ENCODE assay signal across 22 mouse cellular contexts in the genomic region with DNA sequence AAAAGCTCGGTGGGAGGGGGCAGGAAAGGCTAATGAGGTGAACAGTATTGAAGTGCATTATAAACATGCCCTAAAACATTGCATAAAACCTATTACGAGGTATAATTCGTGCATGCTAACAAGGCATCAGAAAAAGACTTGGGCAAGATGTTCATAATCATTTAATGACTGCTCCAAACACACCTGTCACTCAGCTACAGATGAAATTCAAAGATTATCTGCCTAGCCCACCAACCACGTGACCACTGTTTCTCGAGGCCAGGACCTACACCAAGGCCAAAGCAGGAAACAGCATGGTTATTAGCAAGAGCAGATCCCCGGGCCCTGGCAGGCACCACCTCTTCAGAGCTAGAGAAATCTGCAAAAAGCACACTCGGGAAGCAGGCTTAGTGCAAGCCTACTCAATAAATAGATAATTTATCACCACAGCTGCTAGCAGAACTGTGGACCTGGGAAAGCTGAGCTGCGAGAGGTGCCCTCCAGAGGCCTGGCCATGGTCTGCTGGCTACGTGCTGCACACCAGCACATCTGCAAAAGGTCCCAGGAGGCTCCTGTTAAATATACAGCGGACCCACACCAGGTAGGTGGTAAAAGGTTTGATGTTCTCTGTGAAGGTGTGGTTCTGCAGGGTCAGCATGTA. TPM values are rescaled to one million over a fixed set of nuclear protein-coding genes. Genes with fewer than 3 reads are reported as not detected.
DNase-seq lines count a peak whose midpoint lies in the region; ATAC-seq and TF ChIP-seq lines count a peak whose summit lies in the region.
"Had no signal": no experiment of that assay in that cellular context is flagged by ENCODE, and none has a peak within 500 bp of the region (broad histone marks: within the 10 kb centered on the region; RNA-seq: fewer than 3 reads in every experiment).

No protein-coding gene starts in this region.

- TF ChIP-seq EP300 in stomach, postnatal 0 days (optimal IDR thresholded peaks at IDR 0.05) = no peak

- TF ChIP-seq CTCF in layer of hippocampus, adult 2 months (conservative IDR thresholded peaks at IDR 0.05) = no peak
- no peak for TF ChIP-seq CTCF in stomach, postnatal 0 days (IDR thresholded peaks at IDR 0.05; ENCODE audit: low read depth)

- 48% methylated on average over 10 of the region's 10 CpGs for WGBS in kidney, embryonic 14.5 days
- WGBS in stomach, embryonic 15.5 days = 65% methylated on average over 10 of the region's 10 CpGs
- 63% methylated on average over 10 of the region's 10 CpGs for WGBS in stomach, postnatal 0 days
- WGBS in neural tube, embryonic 15.5 days = 65% methylated on average over 10 of the region's 10 CpGs

- no peaks in the 10 kb centered on the region for H3K27me3 ChIP-seq in kidney, embryonic 14.5 days (ENCODE audit: control insufficient read depth, insufficient read depth, low read length)
- H3K27me3 ChIP-seq in stomach, embryonic 15.5 days (replicated peaks) = no peaks in the 10 kb centered on the region
- no peaks in the 10 kb centered on the region for H3K27me3 ChIP-seq in stomach, postnatal 0 days (ENCODE audit: control insufficient read depth, insufficient read depth, low read length)
- no peaks in the 10 kb centered on the region for H3K27me3 ChIP-seq in neural tube, embryonic 15.5 days (replicated peaks)
- H3K27me3 ChIP-seq: embryonic facial prominence, embryonic 15.5 days; heart, embryonic 12.5 days had no signal

- ATAC-seq in kidney, embryonic 14.5 days (ENCODE audit: low FRiP score, low TSS enrichment) = peak; percentile 32; the same call in 1 of the 2 replicates
- ATAC-seq in stomach, embryonic 15.5 days (ENCODE audit: insufficient read depth, low FRiP score, low read depth) = peak; percentile 45; the same call in 1 of the 2 replicates
- ATAC-seq in stomach, postnatal 0 days (ENCODE audit: low FRiP score, low TSS enrichment) = no peak
- no peak for ATAC-seq in neural tube, embryonic 15.5 days (ENCODE audit: low FRiP score)
- ATAC-seq: forebrain, embryonic 14.5 days had no signal

- H3K9ac ChIP-seq in kidney, embryonic 14.5 days (ENCODE audit: low read depth, low read length) = no peak overlapping the region
- no peak overlapping the region for H3K9ac ChIP-seq in stomach, embryonic 15.5 days
- no peak overlapping the region for H3K9ac ChIP-seq in stomach, postnatal 0 days (ENCODE audit: low read length)
- H3K9ac ChIP-seq in neural tube, embryonic 15.5 days (replicated peaks) = no peak overlapping the region
- H3K9ac ChIP-seq: embryonic facial prominence, embryonic 15.5 days; heart, embryonic 12.5 days; hindbrain, embryonic 14.5 days had no signal

- H3K9me3 ChIP-seq in kidney, embryonic 14.5 days (ENCODE audit: control insufficient read depth, low read length) = no peaks in the 10 kb centered on the region
- no peaks in the 10 kb centered on the region for H3K9me3 ChIP-seq in stomach, embryonic 15.5 days
- H3K9me3 ChIP-seq in stomach, postnatal 0 days (ENCODE audit: control insufficient read depth, low read length) = no peaks in the 10 kb centered on the region
- H3K9me3 ChIP-seq in neural tube, embryonic 15.5 days (replicated peaks) = no peaks in the 10 kb centered on the region
- H3K9me3 ChIP-seq: embryonic facial prominence, embryonic 15.5 days; forebrain, embryonic 10.5 days; heart, embryonic 12.5 days; hindbrain, embryonic 10.5 days had no signal

- 0 out of 2 replicates have a peak, but pooled peaks cover 4% of the 10 kb centered on the region for H3K4me1 ChIP-seq in kidney, embryonic 14.5 days (ENCODE audit: control insufficient read depth, insufficient read depth, low read length)
- H3K4me1 ChIP-seq in stomach, embryonic 15.5 days = no peaks in the 10 kb centered on the region
- H3K4me1 ChIP-seq in stomach, postnatal 0 days (replicated peaks; ENCODE audit: control insufficient read depth, insufficient read depth) = no peaks in the 10 kb centered on the region
- peaks cover 15% of the 10 kb centered on the region for H3K4me1 ChIP-seq in neural tube, embryonic 15.5 days
- H3K4me1 ChIP-seq: heart, embryonic 12.5 days had no signal

- no peaks in the 10 kb centered on the region; the same call in 1 of the 2 replicates for H3K36me3 ChIP-seq in kidney, embryonic 14.5 days (ENCODE audit: control insufficient read depth, insufficient read depth, low read length)
- 0 out of 2 replicates have a peak, but pooled peaks cover 3% of the 10 kb centered on the region for H3K36me3 ChIP-seq in stomach, embryonic 15.5 days
- H3K36me3 ChIP-seq in stomach, postnatal 0 days (ENCODE audit: control insufficient read depth, insufficient read depth, low read length) = no peaks in the 10 kb centered on the region
- H3K36me3 ChIP-seq in neural tube, embryonic 15.5 days = peaks cover 10% of the 10 kb centered on the region

- H3K4me3 ChIP-seq in kidney, embryonic 14.5 days (ENCODE audit: low read length) = no peak overlapping the region
- H3K4me3 ChIP-seq in layer of hippocampus, adult 2 months = no peak overlapping the region
- no peak overlapping the region for H3K4me3 ChIP-seq in stomach, embryonic 15.5 days (replicated peaks)
- no peak overlapping the region for H3K4me3 ChIP-seq in stomach, postnatal 0 days (ENCODE audit: low read depth, low read length)
- H3K4me3 ChIP-seq in neural tube, embryonic 15.5 days (replicated peaks) = no peak overlapping the region
- H3K4me3 ChIP-seq: embryonic facial prominence, embryonic 15.5 days; erythroblast, embryonic 14.5 days; forebrain, embryonic 10.5 days; gastrocnemius, adult 2 months; heart, embryonic 12.5 days; hindbrain, embryonic 10.5 days had no signal

- no peak for DNase-seq in kidney, postnatal 10 days
- no peak for DNase-seq in layer of hippocampus, adult 2 months (ENCODE audit: low spot score in 2 of 2)
- no peak for DNase-seq in layer of hippocampus, postnatal 10 days (ENCODE audit: low spot score in 2 of 2)
- DNase-seq in stomach, postnatal 0 days (ENCODE audit: low spot score) = no peak
- no peak for DNase-seq in embryo, embryonic 10 days (ENCODE audit: low spot score)
- DNase-seq: adrenal gland, adult 8-10 months; cerebellum, adult 2 months; cerebellum, postnatal 25 days; gastrocnemius, adult 2 months; gastrocnemius, postnatal 25 days had no signal

- no peak overlapping the region for H3K4me2 ChIP-seq in kidney, embryonic 14.5 days (replicated peaks; ENCODE audit: low read depth, low read length)
- H3K4me2 ChIP-seq in stomach, embryonic 15.5 days = no peak overlapping the region
- H3K4me2 ChIP-seq in stomach, postnatal 0 days (replicated peaks; ENCODE audit: low read depth) = no peak overlapping the region
- H3K4me2 ChIP-seq in neural tube, embryonic 15.5 days = no peak overlapping the region
- H3K4me2 ChIP-seq: embryonic facial prominence, embryonic 15.5 days; heart, embryonic 12.5 days; hindbrain, embryonic 14.5 days had no signal

- no peak overlapping the region for H3K27ac ChIP-seq in kidney, embryonic 14.5 days (ENCODE audit: low read depth, low read length)
- 0 out of 2 replicates have a peak overlapping the region, but pooled peaks have one; percentile 18 for H3K27ac ChIP-seq in layer of hippocampus, adult 2 months
- H3K27ac ChIP-seq in stomach, embryonic 15.5 days = no peak overlapping the region
- no peak overlapping the region for H3K27ac ChIP-seq in stomach, postnatal 0 days (replicated peaks)
- H3K27ac ChIP-seq in neural tube, embryonic 15.5 days (replicated peaks) = 0 out of 2 replicates have a peak overlapping the region, but pooled peaks have one; percentile 4
- H3K27ac ChIP-seq: embryonic facial prominence, embryonic 15.5 days; forebrain, embryonic 10.5 days; gastrocnemius, adult 2 months; hindbrain, embryonic 10.5 days; hindbrain, embryonic 14.5 days had no signal

RNA-seq across cellular contexts. Expression of a gene that starts 15.3 kb away (rescaled TPM):
- polyA plus RNA-seq in kidney, embryonic 14.5 days (2014; fragmentation: Nextera tagmentation; extraction: Ambion mirVana) = 8.6 and 11.6 TPM in 2 replicates
- 10 to 100 TPM; 41.4 to 41.7 TPM for total RNA-seq in layer of hippocampus, adult 2 months (2021)
- total RNA-seq in layer of hippocampus, postnatal 10 days (2021) = 10 to 100 TPM; 41.6 to 42.9 TPM
- 16.5 TPM in 2 replicates for polyA plus RNA-seq in stomach, embryonic 15.5 days (2015; fragmentation: Nextera tagmentation; extraction: Ambion mirVana)
- polyA plus RNA-seq in stomach, postnatal 0 days (2015; fragmentation: Nextera tagmentation; extraction: Ambion mirVana) = 6.6 and 7.3 TPM in 2 replicates
- polyA plus RNA-seq in neural tube, embryonic 15.5 days (2015; fragmentation: Nextera tagmentation; extraction: Ambion mirVana) = 34.3 and 37.8 TPM in 2 replicates

RNA-seq across cellular contexts. Expression of a gene that starts 30.8 kb away (rescaled TPM):
- 0.73 and 1.0 TPM in 2 replicates for polyA plus RNA-seq in kidney, embryonic 14.5 days (2014; fragmentation: Nextera tagmentation; extraction: Ambion mirVana)
- 1 to 10 TPM; 6.7 to 9.1 TPM for total RNA-seq in layer of hippocampus, adult 2 months (2021)
- 1 to 10 TPM; 3.1 to 4.2 TPM for total RNA-seq in layer of hippocampus, postnatal 10 days (2021)
- 6.4 and 9.0 TPM in 2 replicates for polyA plus RNA-seq in stomach, embryonic 15.5 days (2015; fragmentation: Nextera tagmentation; extraction: Ambion mirVana)
- polyA plus RNA-seq in stomach, postnatal 0 days (2015; fragmentation: Nextera tagmentation; extraction: Ambion mirVana) = 2.7 and 2.8 TPM in 2 replicates
- 1.9 and 2.4 TPM in 2 replicates for polyA plus RNA-seq in neural tube, embryonic 15.5 days (2015; fragmentation: Nextera tagmentation; extraction: Ambion mirVana)
- total RNA-seq: granulocyte monocyte progenitor cell, adult 5-6 weeks had no signal
- polyA plus RNA-seq: C2C12; erythroblast, embryonic 14.5 days had no signal

Comparison
In these comparisons a context has a peak if more than half of its experiments do, and no peak if none do; other contexts are left out.
1. ATAC-seq: peak in kidney, embryonic 14.5 days (single experiment) and stomach, embryonic 15.5 days (single experiment); none in stomach, postnatal 0 days (single experiment) and neural tube, embryonic 15.5 days (single experiment).
2. H3K27ac ChIP-seq: peak in layer of hippocampus, adult 2 months (single experiment) and neural tube, embryonic 15.5 days (single experiment); none in kidney, embryonic 14.5 days (single experiment), stomach, embryonic 15.5 days (single experiment) and stomach, postnatal 0 days (single experiment).